Comparison of ENCODE assay signal across 7 mouse cellular contexts in genomic region chr11:88069246-88069570, GRCm38 (mm10). TPM values are rescaled to one million over a fixed set of nuclear protein-coding genes. Genes with fewer than 3 reads are reported as not detected.
DNase-seq lines count a peak whose midpoint lies in the region; ATAC-seq and TF ChIP-seq lines count a peak whose summit lies in the region.

No protein-coding gene starts in this region.

- H3K4me3 ChIP-seq in lung, embryonic 14.5 days (ENCODE audit: low read depth, low read length): peak overlapping the region; percentile 99
- peak overlapping the region; percentile 98 for H3K4me3 ChIP-seq in embryonic facial prominence, embryonic 14.5 days (ENCODE audit: low read depth, low read length)
- H3K4me3 ChIP-seq in limb, embryonic 10.5 days: peak overlapping the region; percentile 98
- peak overlapping the region; percentile 79 for H3K4me3 ChIP-seq in olfactory bulb, adult 2 months (ENCODE audit: insufficient read depth, low read depth, low read length)

- under 1% methylated on average over 12 of the region's 12 CpGs for WGBS in lung, embryonic 14.5 days
- WGBS in embryonic facial prominence, embryonic 14.5 days: under 1% methylated on average over 12 of the region's 12 CpGs
- 0% methylated on average over 12 of the region's 12 CpGs for WGBS in limb, embryonic 10.5 days
- whole genome bisulfite sequencing in olfactory bulb, adult 2 months: under 1% methylated on average over 12 of the region's 12 CpGs

- no peak for TF ChIP-seq POLR2A in olfactory bulb, adult 2 months (IDR thresholded peaks at IDR 0.05; ENCODE audit: insufficient read depth, low read depth, low read length)

- peak overlapping the region; percentile 77 for H3K4me2 ChIP-seq in lung, embryonic 14.5 days
- peak overlapping the region; percentile 77 for H3K4me2 ChIP-seq in embryonic facial prominence, embryonic 14.5 days (ENCODE audit: low read depth, low read length)

- H3K4me1 ChIP-seq in lung, embryonic 14.5 days (ENCODE audit: insufficient read depth): peaks cover 19% of the 10 kb centered on the region
- H3K4me1 ChIP-seq in embryonic facial prominence, embryonic 14.5 days (ENCODE audit: control insufficient read depth, insufficient read depth, low read length): peaks cover 26% of the 10 kb centered on the region
- H3K4me1 ChIP-seq in limb, embryonic 10.5 days: peaks cover 43% of the 10 kb centered on the region
- peaks cover 9% of the 10 kb centered on the region for H3K4me1 ChIP-seq in olfactory bulb, adult 2 months (ENCODE audit: control insufficient read depth, insufficient read depth, low read length)

- TF ChIP-seq CTCF in lung, embryonic 14.5 days (IDR thresholded peaks at IDR 0.05; ENCODE audit: low read depth): no peak
- no peak for TF ChIP-seq CTCF in olfactory bulb, adult 2 months (IDR thresholded peaks at IDR 0.05; ENCODE audit: insufficient read depth, low read depth, low read length)

- no peak for DNase-seq in lung, embryonic 14.5 days
- no peak for DNase-seq in lung, postnatal 10 days
- DNase-seq in embryonic facial prominence, embryonic 14.5 days (ENCODE audit: low spot score): no peak
- DNase-seq in limb, embryonic 10.5 days (ENCODE audit: low spot score): no peak
- DNase-seq in retina, postnatal 1 day: no peak

- H3K36me3 ChIP-seq in lung, embryonic 14.5 days (ENCODE audit: insufficient read depth): peaks cover 13% of the 10 kb centered on the region
- H3K36me3 ChIP-seq in embryonic facial prominence, embryonic 14.5 days (ENCODE audit: control insufficient read depth, insufficient read depth, low read length): peaks cover 13% of the 10 kb centered on the region
- peaks cover 17% of the 10 kb centered on the region for H3K36me3 ChIP-seq in limb, embryonic 10.5 days

- no peaks in the 10 kb centered on the region for H3K27me3 ChIP-seq in lung, embryonic 14.5 days (ENCODE audit: insufficient read depth, low read length)
- no peaks in the 10 kb centered on the region for H3K27me3 ChIP-seq in embryonic facial prominence, embryonic 14.5 days (replicated peaks; ENCODE audit: control insufficient read depth, insufficient read depth, low read length)
- no peaks in the 10 kb centered on the region for H3K27me3 ChIP-seq in limb, embryonic 10.5 days (ENCODE audit: low read depth, poor library complexity, severe bottlenecking)

- peak overlapping the region; percentile 96 for H3K27ac ChIP-seq in lung, embryonic 14.5 days (ENCODE audit: low read depth)
- H3K27ac ChIP-seq in embryonic facial prominence, embryonic 14.5 days (replicated peaks; ENCODE audit: low read depth, low read length): peak overlapping the region; percentile 97
- H3K27ac ChIP-seq in limb, embryonic 10.5 days: peak overlapping the region; percentile 100
- no peak overlapping the region for H3K27ac ChIP-seq in olfactory bulb, adult 2 months (ENCODE audit: insufficient read depth, low read depth, low read length)

- H3K9ac ChIP-seq in lung, embryonic 14.5 days: peak overlapping the region; percentile 95
- peak overlapping the region; percentile 96 for H3K9ac ChIP-seq in embryonic facial prominence, embryonic 14.5 days (ENCODE audit: low read depth, low read length)

- no peak for ATAC-seq in lung, embryonic 14.5 days (ENCODE audit: insufficient read depth)
- no peak for ATAC-seq in embryonic facial prominence, embryonic 14.5 days (ENCODE audit: low read depth)
- ATAC-seq in monocyte, adult 5-6 weeks (replicated peaks; ENCODE audit: insufficient number of reproducible peaks, low FRiP score, low TSS enrichment, poor library complexity, severe bottlenecking): no peak

- H3K9me3 ChIP-seq in lung, embryonic 14.5 days (ENCODE audit: low read depth, low read length): no peaks in the 10 kb centered on the region
- no peaks in the 10 kb centered on the region for H3K9me3 ChIP-seq in embryonic facial prominence, embryonic 14.5 days (ENCODE audit: control insufficient read depth, low read length)
- H3K9me3 ChIP-seq in limb, embryonic 10.5 days (replicated peaks): no peaks in the 10 kb centered on the region

RNA-seq across cellular contexts. Expression of gene Vezf1, which starts 1.1 kb away (rescaled TPM):
- 44.5 and 46.8 TPM in 2 replicates for polyA plus RNA-seq in lung, embryonic 14.5 days (2014; fragmentation: Nextera tagmentation; extraction: Ambion mirVana)
- 35.3 and 36.6 TPM in 2 replicates for polyA plus RNA-seq in embryonic facial prominence, embryonic 14.5 days (2014; fragmentation: Nextera tagmentation; extraction: Ambion mirVana)
- 54.6 and 59.2 TPM in 2 replicates for polyA plus RNA-seq in limb, embryonic 10.5 days (2016; fragmentation: Nextera tagmentation; extraction: Ambion mirVana)
- not detected in 2 replicates for polyA plus RNA-seq in olfactory bulb, adult 2 months (2012; ENCODE audit: insufficient read depth, insufficient read length, low replicate concordance, missing spikeins)
- 45.9 to 57.0 TPM (median 46.6 TPM) in 3 replicates for total RNA-seq in monocyte, adult 5-6 weeks (2017)

RNA-seq across cellular contexts. Expression of gene Srsf1, which starts 22.0 kb away (rescaled TPM):
- 446 and 450 TPM in 2 replicates for polyA plus RNA-seq in lung, embryonic 14.5 days (2014; fragmentation: Nextera tagmentation; extraction: Ambion mirVana)
- 291 and 327 TPM in 2 replicates for polyA plus RNA-seq in embryonic facial prominence, embryonic 14.5 days (2014; fragmentation: Nextera tagmentation; extraction: Ambion mirVana)
- 365 and 415 TPM in 2 replicates for polyA plus RNA-seq in limb, embryonic 10.5 days (2016; fragmentation: Nextera tagmentation; extraction: Ambion mirVana)
- polyA plus RNA-seq in olfactory bulb, adult 2 months (2012; ENCODE audit: insufficient read depth, insufficient read length, low replicate concordance, missing spikeins): 341 and 667 TPM in 2 replicates
- 220 to 406 TPM (median 277 TPM) in 3 replicates for total RNA-seq in monocyte, adult 5-6 weeks (2017)

RNA-seq across cellular contexts. Expression of gene Cuedc1, which starts 28.6 kb away (rescaled TPM):
- 14.1 and 16.8 TPM in 2 replicates for polyA plus RNA-seq in lung, embryonic 14.5 days (2014; fragmentation: Nextera tagmentation; extraction: Ambion mirVana)
- polyA plus RNA-seq in embryonic facial prominence, embryonic 14.5 days (2014; fragmentation: Nextera tagmentation; extraction: Ambion mirVana): 17.4 and 17.7 TPM in 2 replicates
- 15.0 and 22.6 TPM in 2 replicates for polyA plus RNA-seq in limb, embryonic 10.5 days (2016; fragmentation: Nextera tagmentation; extraction: Ambion mirVana)
- not detected in 2 replicates for polyA plus RNA-seq in olfactory bulb, adult 2 months (2012; ENCODE audit: insufficient read depth, insufficient read length, low replicate concordance, missing spikeins)
- total RNA-seq in monocyte, adult 5-6 weeks (2017): 5.8 to 24.0 TPM (median 11.9 TPM) in 3 replicates
